Mouse (Mus musculus): ENCODE measurements around the gene Klhl32.

DNA sequence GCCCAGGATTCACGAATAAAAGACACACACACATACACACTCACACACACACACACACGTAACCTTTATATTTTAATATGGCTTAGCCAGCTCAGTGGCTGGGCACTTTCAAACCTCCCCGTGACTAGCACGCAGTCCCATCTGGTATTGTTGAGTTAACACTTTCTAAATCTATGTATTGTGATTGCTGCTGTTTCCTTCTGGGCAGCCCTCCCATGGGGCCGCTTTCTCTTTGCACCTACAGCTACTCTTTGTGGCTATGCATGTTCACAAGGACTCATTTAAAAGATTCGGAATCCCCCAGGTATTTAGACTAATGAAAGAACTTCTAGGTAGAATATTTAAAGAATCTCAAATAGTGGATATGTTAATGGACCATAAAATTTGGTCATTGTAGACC, 249.2 kb downstream of the Klhl32 start:
- TF ChIP-seq POLR2A (IDR thresholded peaks at IDR 0.05; ENCODE audit: control insufficient read depth in 1 of 2, insufficient read depth in 1 of 2, low read depth in 1 of 2, low read length in 2 of 2, poor library complexity in 1 of 2) (no peak), CTCF (IDR thresholded peaks at IDR 0.05 in 2 of 3, conservative IDR thresholded peaks at IDR 0.05 in 1 of 3; ENCODE audit: control insufficient read depth in 1 of 3, insufficient read depth in 1 of 3, low read depth in 2 of 3, low read length in 3 of 3, poor library complexity in 1 of 3, severe bottlenecking in 1 of 3) (no peak), TCF12 (IDR thresholded peaks at IDR 0.05; ENCODE audit: low read depth, low read length) (no peak), GATA1 (IDR thresholded peaks at IDR 0.05; ENCODE audit: low read depth, low read length) (no peak), TBP (IDR thresholded peaks at IDR 0.05; ENCODE audit: low read depth, low read length) (no peak), ZNF384 (IDR thresholded peaks at IDR 0.05; ENCODE audit: low read depth, low read length) (no peak), MAFK (IDR thresholded peaks at IDR 0.05; ENCODE audit: borderline replicate concordance, low read depth, low read length) (no peak), EP300 (IDR thresholded peaks at IDR 0.05; ENCODE audit: low read depth in 1 of 2, low read length in 2 of 2) (no peak), CHD2 (IDR thresholded peaks at IDR 0.05; ENCODE audit: low read length) (no peak), MAX (IDR thresholded peaks at IDR 0.05; ENCODE audit: low read length) (no peak), KAT2A (conservative IDR thresholded peaks at IDR 0.05; ENCODE audit: low read depth, low read length) (no peak), RAD21 (IDR thresholded peaks at IDR 0.05; ENCODE audit: low read depth, low read length) (no peak)
